Mouse (Mus musculus): Measurements from ENCODE around the gene Disc1.

GRCm38 (mm10) chr8:125235898-125236835 lies 182.2 kb downstream of the Disc1 start:
- TF ChIP-seq POLR2A (IDR thresholded peaks at IDR 0.05; ENCODE audit: low read depth, low read length) (no peak), CTCF (IDR thresholded peaks at IDR 0.05; ENCODE audit: extremely low read depth, insufficient read depth, insufficient read length, insufficient replicate concordance) (no peak)
